ENCODE assay signal across 37 mouse cellular contexts in genomic region chr4:152196276-152196675, GRCm38 (mm10). TPM values are rescaled to one million over a fixed set of nuclear protein-coding genes. Genes with fewer than 3 reads are reported as not detected.
"Had no signal": no experiment of that assay in that cellular context is flagged by ENCODE, and none has a peak within 500 bp of the region (broad histone marks: within the 10 kb centered on the region; RNA-seq: fewer than 3 reads in every experiment).

No protein-coding gene starts in this region.

- H3K4me3 ChIP-seq: heart, embryonic 10.5 days; heart, embryonic 12.5 days; heart, embryonic 13.5 days; heart, embryonic 15.5 days; hindbrain, embryonic 10.5 days; hindbrain, embryonic 12.5 days; hindbrain, embryonic 13.5 days; hindbrain, embryonic 15.5 days; intestine, embryonic 15.5 days; kidney, embryonic 15.5 days; left cerebral cortex, adult 2 months had no signal

- DNase-seq: heart, postnatal 10 days; heart, postnatal 14 days; heart, postnatal 36 days; heart, postnatal 4 days; kidney, adult 11 months; kidney, adult 18-20 months; kidney, adult 2 months; kidney, adult 8-10 months; kidney, adult 9 months; kidney, postnatal 10 days; kidney, postnatal 14 days; kidney, postnatal 36 days; kidney, postnatal 4 days; layer of hippocampus, postnatal 36 days had no signal

- H3K27ac ChIP-seq: heart, embryonic 10.5 days; heart, embryonic 13.5 days; heart, embryonic 15.5 days; hindbrain, embryonic 10.5 days; hindbrain, embryonic 12.5 days; hindbrain, embryonic 13.5 days; hindbrain, embryonic 14.5 days; hindbrain, embryonic 15.5 days; hindbrain, postnatal 0 days; intestine, embryonic 15.5 days; kidney, embryonic 15.5 days; kidney, postnatal 0 days; left cerebral cortex, adult 2 months had no signal

RNA-seq across cellular contexts. Expression of gene Hes2, which starts 37.6 kb away (rescaled TPM):
- total RNA-seq: heart, adult 8-10 months; heart, postnatal 10 days; heart, postnatal 14 days; heart, postnatal 25 days; heart, postnatal 36 days; heart, postnatal 4 days; hematopoietic stem cell, adult 5-6 weeks; hindbrain, postnatal 0 days; layer of hippocampus, adult 18-20 months; layer of hippocampus, adult 8-10 months; layer of hippocampus, postnatal 10 days; layer of hippocampus, postnatal 14 days; layer of hippocampus, postnatal 25 days; layer of hippocampus, postnatal 36 days; left cerebral cortex, adult 18-20 months; left cerebral cortex, adult 2 months had no signal
